Mouse (Mus musculus): ENCODE results near the gene Ppfibp1. TPM values are rescaled to one million over a fixed set of nuclear protein-coding genes. Genes with fewer than 3 reads are reported as not detected.

Ppfibp1 gene
- polyA plus RNA-seq (2015; fragmentation: Illumina TruSeq; extraction: RNeasy Lipid Tissue Mini Kit (QIAGEN cat#74804); ENCODE audit: insufficient read depth, low read depth, low replicate concordance), result 13.8 TPM

DNA sequence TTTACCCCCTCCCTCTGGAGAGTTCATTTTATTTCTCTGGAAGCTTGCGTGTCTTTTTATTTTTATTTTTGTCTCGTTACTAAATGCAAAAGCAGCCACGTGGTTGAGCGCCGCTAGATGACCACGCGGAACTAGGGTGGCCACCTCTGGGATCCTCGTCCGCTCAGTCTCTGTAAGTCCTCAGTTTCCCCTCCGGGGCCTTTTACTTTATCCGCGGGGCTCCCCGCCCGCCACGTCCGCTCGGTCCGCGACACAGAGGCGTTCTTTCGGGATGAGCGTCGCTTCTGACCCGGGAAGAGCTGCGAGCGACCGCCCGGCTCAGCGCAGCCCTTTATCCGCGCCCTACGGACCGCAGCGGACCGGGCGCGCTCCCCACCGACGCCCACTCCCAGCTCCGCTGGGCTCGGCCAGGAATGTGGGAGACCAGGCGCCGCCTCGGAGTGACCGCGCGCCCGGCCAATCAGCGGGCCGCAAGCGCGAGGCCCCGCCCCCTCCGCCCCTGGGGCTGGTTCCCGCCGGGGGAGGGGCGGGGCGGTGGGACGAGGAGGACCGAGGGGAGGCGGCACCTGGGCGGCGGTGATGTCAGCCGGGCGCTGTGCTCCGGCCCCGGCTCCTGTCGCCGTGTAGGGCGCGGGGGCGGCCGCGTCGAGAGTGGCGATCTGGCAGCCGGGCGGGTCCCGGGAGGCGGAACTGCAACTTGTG, at the start of gene Ppfibp1:
Ppfibp1 (plus strand) TSS at position 530 of the 702 bp plus-strand sequence.

DNA sequence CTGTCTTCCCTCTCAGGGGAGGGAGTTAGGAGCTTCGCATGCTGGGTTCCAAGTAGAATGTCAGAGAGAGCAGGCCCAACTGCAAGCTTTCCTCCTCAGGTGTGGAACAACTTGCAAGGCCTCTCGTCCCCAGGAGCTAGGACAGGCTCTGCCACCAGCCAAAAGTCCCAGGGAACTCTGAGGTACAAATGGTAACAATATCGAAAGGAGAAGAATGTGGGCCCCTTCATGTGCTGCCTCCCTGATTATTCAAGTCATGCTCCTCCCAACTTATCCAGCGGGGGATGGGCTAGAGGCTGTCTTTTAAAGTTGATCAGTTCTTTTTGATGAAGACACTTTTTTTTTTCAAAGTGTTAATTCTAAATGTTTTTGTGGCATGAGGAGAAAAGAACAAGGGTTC, 38.2 kb upstream of the Ppfibp1 start, which contains the start of gene Smco2:
Smco2 (plus strand) TSS at position 55 of the 400 bp plus-strand sequence.

GRCm38 (mm10) chr6:146954258-146954657, 66.0 kb downstream of the Ppfibp1 start, which contains the start of gene 1700034J05Rik:
TSS of gene 1700034J05Rik (minus strand) at chr6:146954422.

GRCm38 (mm10) chr6:147032303-147032925, 144.1 kb downstream of the Ppfibp1 start, which contains the start of gene Rep15:
TSS of gene Rep15 (plus strand) at chr6:147032584.

GRCm38 (mm10) chr6:147042291-147043290, 154.3 kb downstream of the Ppfibp1 start, which contains the start of gene Mrps35:
TSS of gene Mrps35 (plus strand) at chr6:147042764.

Other genes with a start within 250 kb of the Ppfibp1 start
- 14.3 TPM for gene Med21, start 245.9 kb upstream of the Ppfibp1 start, polyA plus RNA-seq (2015; fragmentation: Illumina TruSeq; extraction: RNeasy Lipid Tissue Mini Kit (QIAGEN cat#74804); ENCODE audit: insufficient read depth, low read depth, low replicate concordance)
- 5.2 TPM for gene Tm7sf3, start 245.7 kb upstream of the Ppfibp1 start, polyA plus RNA-seq (2015; fragmentation: Illumina TruSeq; extraction: RNeasy Lipid Tissue Mini Kit (QIAGEN cat#74804); ENCODE audit: insufficient read depth, low read depth, low replicate concordance)
- 2.5 TPM for gene Stk38l, start 163.5 kb upstream of the Ppfibp1 start, polyA plus RNA-seq (2015; fragmentation: Illumina TruSeq; extraction: RNeasy Lipid Tissue Mini Kit (QIAGEN cat#74804); ENCODE audit: insufficient read depth, low read depth, low replicate concordance)
- gene Arntl2, start 92.4 kb upstream of the Ppfibp1 start, polyA plus RNA-seq (2015; fragmentation: Illumina TruSeq; extraction: RNeasy Lipid Tissue Mini Kit (QIAGEN cat#74804); ENCODE audit: insufficient read depth, low read depth, low replicate concordance), result 6.5 TPM
- not detected for gene Smco2, start 38.4 kb upstream of the Ppfibp1 start, polyA plus RNA-seq (2015; fragmentation: Illumina TruSeq; extraction: RNeasy Lipid Tissue Mini Kit (QIAGEN cat#74804); ENCODE audit: insufficient read depth, low read depth, low replicate concordance)
- not detected for gene 1700034J05Rik, start 65.9 kb downstream of the Ppfibp1 start, polyA plus RNA-seq (2015; fragmentation: Illumina TruSeq; extraction: RNeasy Lipid Tissue Mini Kit (QIAGEN cat#74804); ENCODE audit: insufficient read depth, low read depth, low replicate concordance)
- gene Rep15, start 144.1 kb downstream of the Ppfibp1 start, polyA plus RNA-seq (2015; fragmentation: Illumina TruSeq; extraction: RNeasy Lipid Tissue Mini Kit (QIAGEN cat#74804); ENCODE audit: insufficient read depth, low read depth, low replicate concordance), result not detected
- 11.3 TPM for gene Mrps35, start 154.3 kb downstream of the Ppfibp1 start, polyA plus RNA-seq (2015; fragmentation: Illumina TruSeq; extraction: RNeasy Lipid Tissue Mini Kit (QIAGEN cat#74804); ENCODE audit: insufficient read depth, low read depth, low replicate concordance)
- not detected for gene Mansc4, start 198.5 kb downstream of the Ppfibp1 start, polyA plus RNA-seq (2015; fragmentation: Illumina TruSeq; extraction: RNeasy Lipid Tissue Mini Kit (QIAGEN cat#74804); ENCODE audit: insufficient read depth, low read depth, low replicate concordance)
- gene Klhl42, start 202.9 kb downstream of the Ppfibp1 start, polyA plus RNA-seq (2015; fragmentation: Illumina TruSeq; extraction: RNeasy Lipid Tissue Mini Kit (QIAGEN cat#74804); ENCODE audit: insufficient read depth, low read depth, low replicate concordance), result 1.8 TPM

Measured in pancreas, adult 10 weeks (tissue).